Mouse (Mus musculus): ENCODE results near the gene Tns4.

Gene Tns4

GRCm38 (mm10) chr11:99089077-99089601 is at the start of gene Tns4:
Gene Tns4, minus strand, starts transcription at chr11:99089306.
- DNase-seq: no peak

GRCm38 (mm10) chr11:99137385-99137784 is 48.3 kb upstream of the Tns4 start:
- DNase-seq: no peak

- DNase-seq: no peak
These were observed 47.9 kb upstream of the Tns4 start for GRCm38 (mm10) chr11:99136961-99137360.

GRCm38 (mm10) chr11:99136361-99136760 is 47.3 kb upstream of the Tns4 start:
- DNase-seq: peak; percentile 84 to 94

GRCm38 (mm10) chr11:99135047-99135440 is 45.9 kb upstream of the Tns4 start:
- no peak for DNase-seq

GRCm38 (mm10) chr11:99134266-99135046 is 45.4 kb upstream of the Tns4 start:
- DNase-seq: peak in 1 of 2 experiments; percentile 5

- DNase-seq: peak in 1 of 2 experiments; percentile 20
These were observed 44.3 kb upstream of the Tns4 start for GRCm38 (mm10) chr11:99133285-99133897.

- DNase-seq: peak in 1 of 2 experiments; percentile 31
These were observed 43.1 kb upstream of the Tns4 start for GRCm38 (mm10) chr11:99132091-99132730.

GRCm38 (mm10) chr11:99131463-99131840 is 42.3 kb upstream of the Tns4 start:
- peak in 1 of 2 experiments; percentile 34 for DNase-seq

GRCm38 (mm10) chr11:99130736-99131462 is 41.8 kb upstream of the Tns4 start:
- no peak for DNase-seq

GRCm38 (mm10) chr11:99129287-99129686 is 40.2 kb upstream of the Tns4 start:
- no peak for DNase-seq

GRCm38 (mm10) chr11:99127785-99128682 is 38.9 kb upstream of the Tns4 start:
- no peak for DNase-seq

- no peak for DNase-seq
These were observed 37.6 kb upstream of the Tns4 start for GRCm38 (mm10) chr11:99126482-99127253.

GRCm38 (mm10) chr11:99124635-99125029 is 35.5 kb upstream of the Tns4 start:
- no peak for DNase-seq

- DNase-seq: peak; percentile 59 to 62
These were observed 35.0 kb upstream of the Tns4 start for GRCm38 (mm10) chr11:99123977-99124634.

GRCm38 (mm10) chr11:99122703-99123102 is 33.6 kb upstream of the Tns4 start:
- no peak for DNase-seq

GRCm38 (mm10) chr11:99121218-99121631 is 32.1 kb upstream of the Tns4 start:
- DNase-seq: peak in 1 of 2 experiments; percentile 1

- DNase-seq: peak in 1 of 2 experiments; percentile 4
These were observed 31.6 kb upstream of the Tns4 start for GRCm38 (mm10) chr11:99120524-99121217.

- DNase-seq: no peak
These were observed 29.9 kb upstream of the Tns4 start for GRCm38 (mm10) chr11:99118963-99119362.

- DNase-seq: no peak
These were observed 29.3 kb upstream of the Tns4 start for GRCm38 (mm10) chr11:99118420-99118819.
